Mouse (Mus musculus) intestine, embryonic 16.5 days (tissue): Measurements from ENCODE around the gene Casz1. TPM values are rescaled to one million over a fixed set of nuclear protein-coding genes. Genes with fewer than 3 reads are reported as not detected.
A peak's percentile ranks its signal among the peaks of the same experiment; 100 is the strongest.

ENCODE experiments used
- ATAC-seq: fragments of 200-750 bp; cut with Nextera tagmentation; 2 replicates; pipeline ENCODE4 v1.8.0; 2017; ENCODE audit warnings: moderate TSS enrichment, moderate library complexity
- H3K27ac ChIP-seq: fragments of 300-500 bp; sonication (generic); 2 replicates; pipeline ENCODE4 v1.5.1; 2014; ENCODE audit warnings: mild to moderate bottlenecking, low read length
- H3K27me3 ChIP-seq: fragments of 300-500 bp; sonication (generic); replicated peaks from 2 replicates; pipeline ENCODE4 v1.6.1; 2014; ENCODE audit warnings: low read length, control low read depth, mixed read lengths; ENCODE audit not compliant: control insufficient read depth, insufficient read depth
- H3K36me3 ChIP-seq: fragments of 300-500 bp; sonication (generic); 2 replicates; pipeline ENCODE4 v1.6.1; 2014; ENCODE audit warnings: low read length, control low read depth; ENCODE audit not compliant: control insufficient read depth, insufficient read depth
- H3K4me1 ChIP-seq: fragments of 300-500 bp; sonication (generic); 2 replicates; pipeline ENCODE4 v1.6.1; 2014; ENCODE audit warnings: low read length, control low read depth, mixed read lengths; ENCODE audit not compliant: control insufficient read depth, insufficient read depth
- H3K4me2 ChIP-seq: fragments of 300-500 bp; sonication (generic); 2 replicates; pipeline ENCODE4 v1.6.1; 2014; ENCODE audit warnings: low read depth, low read length, control low read depth
- H3K4me3 ChIP-seq: fragments of 300-500 bp; sonication (generic); 2 replicates; pipeline ENCODE4 v1.5.1; 2014; ENCODE audit warnings: mild to moderate bottlenecking, low read length
- H3K9ac ChIP-seq: fragments of 300-500 bp; sonication (generic); 2 replicates; pipeline ENCODE4 v1.6.1; 2014; ENCODE audit warnings: low read depth, low read length
- H3K9me3 ChIP-seq: fragments of 300-500 bp; sonication (generic); 2 replicates; pipeline ENCODE4 v1.6.1; 2016; ENCODE audit warnings: low read length, control low read depth; ENCODE audit not compliant: control insufficient read depth
- WGBS: fragments of 180-500 bp; shearing (Covaris S2); extraction: QIAGEN DNeasy Blood & Tissue Kit; methylation state at CpG from one replicate; pipeline ENCODE4 v1.1.7; 2014; 5-methylcytosine and 5-hydroxymethylcytosine counted together
- polyA plus RNA-seq: library from polyadenylated mRNA; unstranded; fragments of >200 nt; fragmentation: Nextera tagmentation; extraction: Ambion mirVana; gene quantifications from 2 replicates; pipeline ENCODE4 v1.2.1, GENCODE M21; 2015

Casz1 gene
- polyA plus RNA-seq, 1 experiment from 2014 or later = 5.9 TPM

- H3K36me3 ChIP-seq = no peaks in the 10 kb centered on the region
- peaks cover 2% of the 10 kb centered on the region; the same call in 1 of the 2 replicates for H3K4me1 ChIP-seq
- 19% methylated on average over 12 of the region's 12 CpGs for WGBS
- no peak overlapping the region for H3K4me3 ChIP-seq
- H3K9ac ChIP-seq = no peak overlapping the region
- H3K4me2 ChIP-seq = no peak overlapping the region
- H3K27ac ChIP-seq = no peak overlapping the region
- H3K27me3 ChIP-seq = peaks cover under 1% of the 10 kb centered on the region; the same call in 1 of the 2 replicates
- no peaks in the 10 kb centered on the region for H3K9me3 ChIP-seq
- ATAC-seq = no peak
Observed at GRCm38 (mm10) chr4:148866812-148867470, 62.7 kb downstream of the Casz1 start.

DNA sequence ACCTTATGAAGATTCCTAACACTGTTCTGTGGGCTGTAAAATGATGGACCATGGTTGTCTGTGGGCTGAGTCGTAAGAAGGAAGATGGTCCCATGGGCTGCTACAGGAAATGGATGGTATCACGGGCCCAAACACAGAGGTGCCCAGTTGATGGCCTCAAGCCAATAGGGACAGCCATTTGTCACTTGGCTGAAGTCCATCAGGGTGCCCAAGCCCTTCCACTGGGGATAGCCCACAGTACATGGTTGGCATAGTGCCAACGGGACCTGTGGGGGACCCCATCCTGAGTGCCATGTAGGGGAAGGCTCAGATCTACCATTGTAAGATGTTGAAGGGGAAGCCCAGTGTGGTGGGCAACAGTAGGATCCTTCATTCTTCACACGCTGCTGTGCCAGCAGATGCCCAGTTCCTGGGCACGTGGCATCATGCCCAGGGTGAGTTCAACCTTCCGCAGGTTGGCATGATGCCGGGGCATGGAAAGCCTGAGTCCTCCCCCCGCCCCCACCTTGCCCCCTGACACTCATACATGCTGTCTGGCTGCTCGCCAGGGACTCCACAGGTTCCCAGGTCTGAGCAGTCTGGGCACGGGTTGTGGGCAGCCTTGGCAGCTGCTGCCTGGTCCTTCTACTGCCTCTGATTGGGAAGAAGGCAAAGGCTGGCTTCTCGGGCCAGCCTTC lies 63.6 kb downstream of the Casz1 start:
- ATAC-seq = no peak
- Histone ChIP-seq H3K4me1 (peaks cover 4% of the 10 kb centered on the region; the same call in 1 of the 2 replicates), H3K9me3 (no peaks in the 10 kb centered on the region), H3K4me2 (no peak overlapping the region), H3K27ac (no peak overlapping the region), H3K9ac (no peak overlapping the region), H3K36me3 (no peaks in the 10 kb centered on the region), H3K27me3 (peaks cover 2% of the 10 kb centered on the region; the same call in 1 of the 2 replicates), H3K4me3 (no peak overlapping the region)
- 83% methylated on average over 11 of the region's 11 CpGs for WGBS

DNA sequence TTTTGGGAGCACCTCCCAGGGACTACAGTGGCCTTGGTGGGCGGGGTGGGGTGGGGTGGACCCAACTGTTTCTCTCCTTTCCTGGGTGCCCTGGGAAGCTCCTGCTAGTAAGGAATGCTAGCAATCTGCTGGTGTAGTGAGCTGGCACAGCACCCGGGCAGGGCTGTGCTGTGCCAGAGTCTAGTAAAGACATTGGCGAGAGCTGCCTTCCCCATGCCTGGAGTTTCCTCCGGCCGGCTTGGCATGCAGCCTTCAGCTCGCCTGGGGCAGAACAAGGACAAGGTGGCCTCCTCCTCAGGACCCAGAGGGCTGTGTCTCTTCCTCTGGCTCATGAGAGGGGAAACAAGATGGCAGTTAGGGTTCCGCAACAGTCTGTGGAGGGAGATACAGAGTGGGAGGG lies 65.3 kb downstream of the Casz1 start:
- WGBS = 80% methylated on average over 7 of the region's 7 CpGs
- Histone ChIP-seq H3K27ac (no peak overlapping the region), H3K4me3 (no peak overlapping the region), H3K4me1 (peaks cover 4% of the 10 kb centered on the region; the same call in 1 of the 2 replicates), H3K27me3 (peaks cover 2% of the 10 kb centered on the region; the same call in 1 of the 2 replicates), H3K36me3 (no peaks in the 10 kb centered on the region), H3K9me3 (no peaks in the 10 kb centered on the region), H3K4me2 (no peak overlapping the region), H3K9ac (no peak overlapping the region)
- no peak for ATAC-seq

DNA sequence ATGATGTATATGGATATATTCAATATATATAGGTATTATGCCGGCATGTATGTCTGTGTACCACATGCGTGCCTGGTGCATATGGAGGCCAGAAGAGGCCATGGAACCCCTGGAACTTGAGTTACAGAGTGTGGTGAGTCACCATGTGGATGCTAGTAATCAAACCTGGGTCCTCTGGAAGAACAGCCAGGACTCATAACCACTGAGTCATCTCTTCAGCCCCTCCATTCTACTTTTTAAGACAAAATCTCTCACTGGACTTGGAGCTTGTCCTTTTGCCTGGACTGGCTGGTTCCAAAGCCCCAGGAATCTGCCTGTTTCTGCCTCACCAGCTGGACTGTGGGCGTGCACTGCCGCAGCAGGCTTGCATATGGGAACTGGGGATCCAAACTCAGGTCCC lies 66.3 kb downstream of the Casz1 start:
- Histone ChIP-seq H3K27me3 (peaks cover 2% of the 10 kb centered on the region; the same call in 1 of the 2 replicates), H3K9me3 (no peaks in the 10 kb centered on the region), H3K4me2 (no peak overlapping the region), H3K4me1 (peaks cover 4% of the 10 kb centered on the region; the same call in 1 of the 2 replicates), H3K9ac (no peak overlapping the region), H3K36me3 (no peaks in the 10 kb centered on the region), H3K4me3 (no peak overlapping the region), H3K27ac (no peak overlapping the region)
- no peak for ATAC-seq
- 93% methylated on average over 4 of the region's 4 CpGs for WGBS

DNA sequence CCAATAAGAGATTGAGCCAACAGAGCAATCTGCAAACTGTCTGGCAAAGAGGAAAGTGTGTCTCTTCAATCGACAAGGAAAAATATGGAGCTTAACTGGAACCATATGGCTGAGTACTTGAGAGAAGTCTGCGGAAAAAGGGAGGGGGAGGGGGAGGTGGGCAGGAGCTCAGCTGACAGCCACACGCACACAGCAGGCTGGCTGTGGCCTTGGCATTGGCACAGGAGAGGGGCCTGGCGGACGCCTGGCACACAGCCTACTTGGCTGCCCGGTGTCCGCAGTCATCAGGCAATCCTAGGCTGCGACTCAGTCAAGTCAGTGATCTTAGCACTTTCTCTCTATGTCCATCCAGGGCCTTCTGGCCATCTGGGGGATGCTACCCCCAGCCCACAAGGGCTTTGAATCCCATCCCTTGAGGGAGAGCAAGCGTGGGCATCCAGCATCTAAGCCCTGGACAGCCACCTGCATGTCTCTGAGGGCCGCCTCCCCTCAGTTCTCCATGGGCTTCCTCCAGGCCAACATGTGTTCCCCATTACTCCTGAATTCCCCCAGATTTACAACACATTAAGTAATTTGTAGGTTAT lies 67.6 kb downstream of the Casz1 start:
- H3K36me3 ChIP-seq = no peaks in the 10 kb centered on the region
- 0 out of 2 replicates have a peak, but pooled peaks cover 2% of the 10 kb centered on the region for H3K27me3 ChIP-seq
- WGBS = 38% methylated on average over 10 of the region's 10 CpGs
- no peaks in the 10 kb centered on the region for H3K9me3 ChIP-seq
- ATAC-seq = 0 out of 2 replicates have a peak, but pooled peaks have one; percentile 29
- no peak overlapping the region for H3K4me3 ChIP-seq
- H3K27ac ChIP-seq = no peak overlapping the region
- peak overlapping the region; percentile 10; the same call in 1 of the 2 replicates for H3K9ac ChIP-seq
- H3K4me1 ChIP-seq = peaks cover 4% of the 10 kb centered on the region; the same call in 1 of the 2 replicates
- no peak overlapping the region for H3K4me2 ChIP-seq

GRCm38 (mm10) chr4:148872372-148872771 lies 68.1 kb downstream of the Casz1 start:
- no peak overlapping the region for H3K27ac ChIP-seq
- H3K4me3 ChIP-seq = no peak overlapping the region
- H3K4me2 ChIP-seq = no peak overlapping the region
- ATAC-seq = no peak
- 81% methylated on average over 9 of the region's 9 CpGs for WGBS
- 0 out of 2 replicates have a peak, but pooled peaks cover 2% of the 10 kb centered on the region for H3K27me3 ChIP-seq
- H3K9ac ChIP-seq = no peak overlapping the region
- H3K36me3 ChIP-seq = no peaks in the 10 kb centered on the region
- H3K4me1 ChIP-seq = peaks cover 4% of the 10 kb centered on the region; the same call in 1 of the 2 replicates
- H3K9me3 ChIP-seq = no peaks in the 10 kb centered on the region

GRCm38 (mm10) chr4:148872783-148873182 lies 68.6 kb downstream of the Casz1 start:
- WGBS = 54% methylated on average over 12 of the region's 12 CpGs
- no peaks in the 10 kb centered on the region for H3K36me3 ChIP-seq
- H3K27ac ChIP-seq = no peak overlapping the region
- H3K4me3 ChIP-seq = no peak overlapping the region
- H3K4me2 ChIP-seq = no peak overlapping the region
- 0 out of 2 replicates have a peak, but pooled peaks cover 2% of the 10 kb centered on the region for H3K27me3 ChIP-seq
- no peak overlapping the region for H3K9ac ChIP-seq
- H3K4me1 ChIP-seq = peaks cover 4% of the 10 kb centered on the region; the same call in 1 of the 2 replicates
- no peaks in the 10 kb centered on the region for H3K9me3 ChIP-seq
- ATAC-seq = no peak

DNA sequence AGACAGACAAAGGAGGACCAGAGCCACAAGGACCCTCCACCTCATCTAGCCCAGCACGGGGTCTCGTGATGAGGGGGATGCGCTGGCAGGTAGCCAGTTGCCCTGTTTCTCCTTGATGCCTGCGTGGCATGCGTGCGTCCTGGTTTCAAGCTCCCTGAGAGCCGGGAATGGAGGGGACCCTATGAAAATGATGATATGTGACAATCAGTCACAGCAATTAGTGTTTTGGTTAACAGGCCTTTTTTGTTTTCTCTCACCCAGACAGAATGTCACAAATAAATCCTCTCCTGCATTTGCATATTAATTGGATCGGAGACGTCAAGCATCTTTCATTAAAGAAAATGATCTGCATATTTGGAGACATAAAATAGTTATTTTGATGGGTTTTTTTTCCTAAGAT lies 71.9 kb downstream of the Casz1 start:
- Histone ChIP-seq H3K27ac (no peak overlapping the region), H3K27me3 (0 out of 2 replicates have a peak, but pooled peaks cover 2% of the 10 kb centered on the region), H3K4me1 (peaks cover 13% of the 10 kb centered on the region), H3K36me3 (no peaks in the 10 kb centered on the region), H3K4me2 (no peak overlapping the region), H3K4me3 (no peak overlapping the region), H3K9me3 (no peaks in the 10 kb centered on the region), H3K9ac (no peak overlapping the region)
- WGBS = 84% methylated on average over 9 of the region's 9 CpGs
- ATAC-seq = no peak

DNA sequence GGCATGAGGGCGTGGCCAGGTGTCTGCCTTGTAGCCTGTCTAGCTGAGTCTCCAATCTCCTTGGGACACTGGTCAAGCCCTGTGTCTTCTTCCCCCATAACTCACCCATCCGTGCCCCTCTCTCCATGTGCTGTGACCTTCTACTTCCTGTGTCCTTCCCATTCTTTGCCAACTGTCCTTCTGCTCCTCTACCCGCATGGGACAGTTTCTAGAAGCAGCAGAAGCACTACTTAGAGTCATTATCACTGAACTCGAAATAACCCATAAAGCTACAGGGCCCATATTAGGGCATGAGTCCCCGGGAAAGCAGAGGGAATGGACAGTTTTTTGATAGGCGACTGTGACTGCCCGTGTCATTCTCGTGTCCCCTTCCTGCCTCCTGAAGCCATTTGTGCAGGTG lies 72.6 kb downstream of the Casz1 start:
- H3K9ac ChIP-seq = no peak overlapping the region
- 72% methylated on average over 8 of the region's 8 CpGs for WGBS
- no peaks in the 10 kb centered on the region for H3K36me3 ChIP-seq
- H3K9me3 ChIP-seq = no peaks in the 10 kb centered on the region
- H3K4me2 ChIP-seq = no peak overlapping the region
- peaks cover 11% of the 10 kb centered on the region for H3K4me1 ChIP-seq
- no peak overlapping the region for H3K4me3 ChIP-seq
- H3K27me3 ChIP-seq = 0 out of 2 replicates have a peak, but pooled peaks cover 2% of the 10 kb centered on the region
- no peak for ATAC-seq
- no peak overlapping the region for H3K27ac ChIP-seq
